Mouse (Mus musculus) macrophage (primary cell): Measurements from ENCODE around the gene Stip1. TPM values are rescaled to one million over a fixed set of nuclear protein-coding genes. Genes with fewer than 3 reads are reported as not detected.

ENCODE experiments used
- H3K27ac ChIP-seq: fragments of 350-480 bp; formaldehyde crosslinking; 2 replicates; pipeline ENCODE4 v1.9.0; 2021
- H3K36me3 ChIP-seq: fragments of 350-480 bp; formaldehyde crosslinking; 2 replicates; pipeline ENCODE4 v1.9.0; 2021; ENCODE audit errors: inconsistent target
- H3K4me3 ChIP-seq: fragments of 350-480 bp; formaldehyde crosslinking; 2 replicates; pipeline ENCODE4 v1.9.0; 2021; ENCODE audit errors: inconsistent target
- H3K79me2 ChIP-seq: fragments of 350-480 bp; formaldehyde crosslinking; 2 replicates; pipeline ENCODE4 v1.9.0; 2021; ENCODE audit errors: inconsistent target
- WGBS: methylation state at CpG from one replicate; pipeline ENCODE4 v1.1.7; 2026; ENCODE audit warnings: inconsistent platforms; ENCODE audit not compliant: missing documents; 5-methylcytosine and 5-hydroxymethylcytosine counted together
- polyA plus RNA-seq: library from polyadenylated mRNA; stranded (reverse); fragments of 250-400 nt; gene quantifications from 3 replicates; pipeline ENCODE4 v1.2.4, GENCODE M21; 2018; ENCODE audit warnings: inconsistent platforms

The Stip1 gene
- polyA plus RNA-seq, 1 experiment from 2014 or later = 149 TPM

- WGBS = under 1% methylated on average over 16 of the region's 16 CpGs
- H3K36me3 ChIP-seq = 0 out of 2 replicates have a peak, but pooled peaks cover 6% of the 10 kb centered on the region
Observed at GRCm38 (mm10) chr19:6975537-6976521, 63.9 kb downstream of the Stip1 start, which contains the start of gene Plcb3. Gene Plcb3 (minus strand): TSS chr19:6976470.

DNA sequence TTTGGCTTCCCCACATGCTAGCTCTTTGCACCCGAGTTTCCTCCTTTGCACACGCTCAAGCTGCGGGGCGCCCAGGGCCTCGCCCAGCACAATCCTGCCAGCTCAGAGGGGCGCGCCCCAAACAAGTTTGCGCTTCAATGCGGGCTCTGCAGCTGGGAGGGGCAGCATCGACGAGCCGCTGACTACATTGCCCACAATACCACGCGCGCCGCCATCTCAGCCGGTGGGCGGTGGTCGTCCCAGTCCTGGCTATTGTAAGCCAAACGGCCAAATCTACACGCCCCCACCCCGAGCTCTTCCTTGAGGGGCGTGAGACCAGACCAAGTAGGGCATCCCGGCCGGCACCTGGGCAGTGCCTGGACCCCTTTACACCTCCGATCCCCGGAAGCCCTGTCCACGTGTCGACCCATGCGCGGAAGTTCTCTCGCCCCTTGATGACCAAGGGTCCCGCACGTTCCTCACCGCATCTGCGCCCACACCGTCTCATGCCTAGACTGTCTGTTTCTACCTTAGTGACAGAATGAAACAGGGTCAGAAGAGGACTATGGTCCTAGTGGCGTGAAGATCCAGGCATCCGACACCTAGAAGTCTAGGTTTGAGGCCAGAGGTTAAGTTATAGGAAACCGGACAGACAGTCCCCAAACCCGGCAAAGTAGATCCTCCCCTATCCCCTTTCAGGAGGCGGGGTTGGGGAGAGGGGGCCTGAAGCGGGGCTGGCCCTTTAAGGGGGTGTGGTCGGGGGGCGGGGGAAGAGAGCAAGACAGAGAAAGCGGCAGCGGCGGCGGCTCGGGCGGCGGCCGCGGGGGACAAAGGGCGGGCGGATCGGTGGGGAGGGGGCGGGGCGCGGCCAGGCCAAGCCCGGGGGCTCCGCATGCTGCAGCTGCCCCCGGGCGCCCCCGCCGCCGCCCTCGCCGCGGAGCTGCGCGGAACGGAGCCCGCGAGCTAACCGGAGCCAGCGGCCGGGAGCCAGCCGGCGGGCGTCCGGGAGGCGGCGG is 65.3 kb downstream of the Stip1 start, which contains the start of gene Ppp1r14b:
Gene Ppp1r14b, plus strand, starts transcription at position 758 of the 995 bp plus-strand sequence.
- Histone ChIP-seq H3K36me3 (0 out of 2 replicates have a peak, but pooled peaks cover 6% of the 10 kb centered on the region), H3K27ac (peak within 1 kb of the TSS; percentile 73), H3K4me3 (peak within 1 kb of the TSS; percentile 89), H3K79me2 (peaks cover 41% of the 10 kb centered on the region)
- WGBS = under 1% methylated on average over 80 of the region's 84 CpGs

More at GRCm38 (mm10) chr19:6975537-6976521, 63.9 kb downstream of the Stip1 start, which contains the start of gene Plcb3:
- Histone ChIP-seq H3K79me2 (peaks cover 41% of the 10 kb centered on the region), H3K27ac (peak within 1 kb of the TSS; percentile 73), H3K4me3 (peak within 1 kb of the TSS; percentile 89)

DNA sequence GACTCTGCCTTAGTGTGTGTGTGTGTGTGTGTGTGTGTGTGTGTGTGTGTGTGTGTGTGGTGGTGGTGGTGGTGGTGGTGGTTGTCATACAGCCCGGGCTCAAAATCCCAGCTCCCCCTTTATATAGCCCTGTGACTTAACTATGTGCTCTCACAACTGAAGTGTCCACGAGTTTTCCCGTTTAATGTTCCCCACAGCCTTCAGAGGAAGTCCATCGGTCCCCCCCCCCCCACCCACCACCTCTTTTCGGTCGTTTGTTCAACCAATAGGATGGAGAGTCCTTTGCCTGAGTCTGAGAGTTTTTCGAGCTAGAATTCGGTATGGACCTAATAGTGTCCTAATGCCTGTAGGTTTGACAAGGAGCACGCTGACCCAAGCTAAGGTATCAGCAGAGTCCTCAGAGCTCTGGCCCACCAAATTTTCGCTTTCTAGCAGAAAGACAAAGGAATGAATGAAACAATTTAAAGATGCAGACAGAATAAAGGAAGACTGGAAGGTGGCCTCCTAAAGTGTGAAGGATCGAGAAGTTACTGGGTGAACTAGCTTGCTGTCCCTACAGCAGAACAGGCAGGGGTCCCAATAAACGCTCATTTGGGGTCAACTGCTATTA is 66.1 kb downstream of the Stip1 start:
- Histone ChIP-seq H3K4me3 (peak overlapping the region; percentile 65), H3K79me2 (peaks cover 40% of the 10 kb centered on the region), H3K36me3 (0 out of 2 replicates have a peak, but pooled peaks cover 6% of the 10 kb centered on the region), H3K27ac (no peak overlapping the region)
- WGBS = 30% methylated on average over 11 of the region's 12 CpGs

GRCm38 (mm10) chr19:6972247-6972917 is 67.4 kb downstream of the Stip1 start:
- no peak overlapping the region for H3K4me3 ChIP-seq

DNA sequence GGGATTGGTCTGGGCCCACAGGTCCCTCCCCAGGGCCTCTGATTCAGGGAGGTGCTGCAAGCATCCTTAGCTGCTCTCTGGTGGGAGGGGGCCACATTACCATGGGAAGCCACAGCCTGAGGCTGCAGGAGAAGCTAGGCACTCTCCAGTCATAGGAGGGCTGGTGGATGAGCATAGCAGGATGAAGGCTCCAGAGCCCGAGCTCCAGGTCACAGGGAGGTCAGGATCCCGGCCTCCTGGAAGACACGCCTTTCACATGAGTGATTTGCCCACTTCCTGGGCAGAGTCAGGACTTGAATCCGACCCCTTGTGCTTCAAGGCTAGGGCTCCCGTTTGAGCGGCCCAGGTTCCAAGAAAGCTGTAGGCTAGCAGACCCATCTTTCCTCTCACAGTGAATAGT is 68.1 kb downstream of the Stip1 start:
- Histone ChIP-seq H3K79me2 (peaks cover 33% of the 10 kb centered on the region), H3K4me3 (no peak overlapping the region), H3K27ac (no peak overlapping the region), H3K36me3 (peaks cover 2% of the 10 kb centered on the region; the same call in 1 of the 2 replicates)
- WGBS = 88% methylated on average over 6 of the region's 6 CpGs

More at GRCm38 (mm10) chr19:6972247-6972917, 67.4 kb downstream of the Stip1 start:
- 91% methylated on average over 13 of the region's 13 CpGs for WGBS
- Histone ChIP-seq H3K36me3 (0 out of 2 replicates have a peak, but pooled peaks cover 2% of the 10 kb centered on the region), H3K27ac (no peak overlapping the region), H3K79me2 (peaks cover 40% of the 10 kb centered on the region)

Other genes starting within 250 kb of the Stip1 start
- gene Rps6ka4, start 199.3 kb downstream of the Stip1 start, polyA plus RNA-seq = 15.5 to 39.8 TPM (median 30.3 TPM) in 3 replicates
- 16.2 to 28.6 TPM (median 21.1 TPM) in 3 replicates for gene Ccdc88b, start 181.8 kb downstream of the Stip1 start, polyA plus RNA-seq
- 70.0 to 96.1 TPM (median 81.1 TPM) in 3 replicates for gene Trmt112, start 130.3 kb downstream of the Stip1 start, polyA plus RNA-seq
- gene Prdx5, start 129.9 kb downstream of the Stip1 start, polyA plus RNA-seq = 147 to 393 TPM (median 352 TPM) in 3 replicates
- gene Esrra, start 118.2 kb downstream of the Stip1 start, polyA plus RNA-seq = 11.0 to 32.7 TPM (median 31.3 TPM) in 3 replicates
- gene Catsperz, start 114.6 kb downstream of the Stip1 start, polyA plus RNA-seq = not detected in 3 replicates
- not detected in 3 replicates for gene Kcnk4, start 105.5 kb downstream of the Stip1 start, polyA plus RNA-seq
- 40.5 to 63.3 TPM (median 50.1 TPM) in 3 replicates for gene Bad, start 98.1 kb downstream of the Stip1 start, polyA plus RNA-seq
- 15.6 to 35.9 TPM (median 30.6 TPM) in 3 replicates for gene Gpr137, start 97.5 kb downstream of the Stip1 start, polyA plus RNA-seq
- gene Ppp1r14b, start 65.0 kb downstream of the Stip1 start, polyA plus RNA-seq = 51.9 to 204 TPM (median 81.4 TPM) in 3 replicates
- 15.2 to 25.2 TPM (median 24.8 TPM) in 3 replicates for gene Plcb3, start 63.5 kb downstream of the Stip1 start, polyA plus RNA-seq
- 146 to 269 TPM (median 153 TPM) in 3 replicates for gene Fkbp2, start 59.5 kb downstream of the Stip1 start, polyA plus RNA-seq
- 34.5 to 91.1 TPM (median 72.1 TPM) in 3 replicates for gene Vegfb, start 52.3 kb downstream of the Stip1 start, polyA plus RNA-seq
- 18.1 to 21.0 TPM (median 19.3 TPM) in 3 replicates for gene Dnajc4, start 47.4 kb downstream of the Stip1 start, polyA plus RNA-seq
- 4.5 to 6.6 TPM (median 5.3 TPM) in 3 replicates for gene Nudt22, start 43.9 kb downstream of the Stip1 start, polyA plus RNA-seq
- gene Trpt1, start 43.8 kb downstream of the Stip1 start, polyA plus RNA-seq = 0.55 to 0.80 TPM (median 0.66 TPM) in 3 replicates
- gene Fermt3, start 20.5 kb downstream of the Stip1 start, polyA plus RNA-seq = 194 to 236 TPM (median 225 TPM) in 3 replicates
- 5.5 to 13.5 TPM (median 7.3 TPM) in 3 replicates for gene Macrod1, start 16.8 kb upstream of the Stip1 start, polyA plus RNA-seq
- not detected in 3 replicates for gene Flrt1, start 65.8 kb upstream of the Stip1 start, polyA plus RNA-seq
- 63.3 to 78.4 TPM (median 68.3 TPM) in 3 replicates for gene Otub1, start 166.3 kb upstream of the Stip1 start, polyA plus RNA-seq
- gene Cox8a, start 177.6 kb upstream of the Stip1 start, polyA plus RNA-seq = 220 to 440 TPM (median 391 TPM) in 3 replicates
- gene Naa40, start 201.2 kb upstream of the Stip1 start, polyA plus RNA-seq = 17.5 to 29.1 TPM (median 25.8 TPM) in 3 replicates
- 0.52 to 0.81 TPM (median 0.66 TPM) in 3 replicates for gene Rcor2, start 227.4 kb upstream of the Stip1 start, polyA plus RNA-seq